Mouse (Mus musculus) liver, embryonic 13.5 days (tissue): Measurements from ENCODE around the gene Gatd1. TPM values are rescaled to one million over a fixed set of nuclear protein-coding genes. Genes with fewer than 3 reads are reported as not detected.

ENCODE experiments used
- ATAC-seq: fragments of 200-750 bp; cut with Nextera tagmentation; 2 replicates; pipeline ENCODE4 v1.8.0; 2017; ENCODE audit warnings: low read depth, mild to moderate bottlenecking, moderate number of reproducible peaks, moderate library complexity
- DNase-seq: peaks from one replicate; pipeline ENCODE4 v3.0.0; 2022
- H3K27ac ChIP-seq: fragments of 300-500 bp; sonication (generic); 2 replicates; pipeline ENCODE4 v1.5.1; 2015; ENCODE audit warnings: moderate library complexity, mild to moderate bottlenecking, inconsistent platforms
- H3K27me3 ChIP-seq: fragments of 300-500 bp; sonication (generic); 2 replicates; pipeline ENCODE4 v1.6.1; 2015; ENCODE audit warnings: mild to moderate bottlenecking, inconsistent platforms
- H3K36me3 ChIP-seq: fragments of 300-500 bp; sonication (generic); 2 replicates; pipeline ENCODE4 v1.6.1; 2015; ENCODE audit warnings: mild to moderate bottlenecking, inconsistent platforms
- H3K4me1 ChIP-seq: fragments of 300-500 bp; sonication (generic); replicated peaks from 2 replicates; pipeline ENCODE4 v1.6.1; 2015; ENCODE audit warnings: inconsistent platforms
- H3K4me2 ChIP-seq: fragments of 300-500 bp; sonication (generic); 2 replicates; pipeline ENCODE4 v1.6.1; 2015; ENCODE audit warnings: inconsistent platforms, mild to moderate bottlenecking, moderate library complexity
- H3K4me3 ChIP-seq: fragments of 300-500 bp; sonication (generic); replicated peaks from 2 replicates; pipeline ENCODE4 v1.5.1; 2015; ENCODE audit warnings: mild to moderate bottlenecking, inconsistent platforms
- H3K9ac ChIP-seq: fragments of 300-500 bp; sonication (generic); 2 replicates; pipeline ENCODE4 v1.6.1; 2015; ENCODE audit warnings: mild to moderate bottlenecking, inconsistent platforms
- H3K9me3 ChIP-seq: fragments of 300-500 bp; sonication (generic); replicated peaks from 2 replicates; pipeline ENCODE4 v1.6.1; 2016; ENCODE audit warnings: inconsistent platforms
- WGBS: fragments of 180-500 bp; shearing (Covaris S2); methylation state at CpG from one replicate; pipeline ENCODE4 v1.1.7; 2015; ENCODE audit not compliant: insufficient replicate concordance; 5-methylcytosine and 5-hydroxymethylcytosine counted together
- polyA plus RNA-seq: library from polyadenylated mRNA; unstranded; fragments of >200 nt; fragmentation: Nextera tagmentation; extraction: Ambion mirVana; gene quantifications from 2 replicates; pipeline ENCODE4 v1.2.1, GENCODE M21; 2015

The Gatd1 gene
- polyA plus RNA-seq = 18.1 and 18.3 TPM in 2 replicates

DNA sequence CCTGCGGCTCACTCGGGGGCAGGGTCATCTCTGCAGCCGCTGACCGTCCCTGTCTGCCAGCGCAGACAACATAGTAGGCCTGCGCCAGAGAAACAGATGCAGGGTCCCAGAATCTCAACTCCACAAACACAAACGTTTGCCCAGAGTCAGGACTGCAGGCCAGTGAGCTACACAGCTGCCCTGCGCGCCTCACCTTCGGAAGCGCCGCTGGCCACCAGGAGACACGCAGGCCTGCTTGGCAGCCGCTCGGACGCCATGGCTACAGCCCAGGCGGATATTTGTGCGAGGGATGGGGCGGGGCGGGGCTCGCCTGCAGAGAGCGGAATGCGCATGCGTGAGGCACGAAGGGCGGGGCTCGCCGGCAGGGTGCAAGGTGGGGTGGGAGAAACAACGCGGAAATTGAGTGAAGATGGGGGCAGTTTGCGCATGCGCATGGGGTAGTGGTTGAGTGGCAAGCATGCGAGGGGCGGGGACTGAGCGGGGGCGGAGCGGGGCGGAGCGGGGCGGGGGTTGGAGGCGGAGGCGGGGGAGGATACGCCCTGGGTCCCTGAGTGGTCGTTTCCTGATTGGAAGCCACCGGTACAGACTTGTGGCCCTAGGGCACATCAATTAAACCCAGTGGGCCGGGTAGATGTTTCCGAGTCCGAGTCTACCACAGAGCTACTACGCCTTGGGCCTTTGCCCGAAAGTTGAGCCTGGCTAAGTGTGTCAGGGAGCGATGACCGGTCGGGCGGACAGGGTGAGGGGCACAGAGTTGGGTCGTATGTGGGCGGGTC is at the start of gene Gatd1:
TSS of gene Gatd1 (minus strand) at position 328 of the 776 bp plus-strand sequence.
- H3K27ac ChIP-seq = peak within 1 kb of the TSS; percentile 79
- ATAC-seq (peak; percentile 93), DNase-seq (peak; percentile 99)
- H3K36me3 ChIP-seq = peaks cover 15% of the 10 kb centered on the region
- H3K9ac ChIP-seq = peak within 1 kb of the TSS; percentile 87
- H3K27me3 ChIP-seq = no peaks in the 10 kb centered on the region
- H3K4me2 ChIP-seq = peak within 1 kb of the TSS; percentile 96
- H3K9me3 ChIP-seq = no peaks in the 10 kb centered on the region
- under 1% methylated on average over 54 of the region's 56 CpGs for WGBS
- H3K4me3 ChIP-seq = peak within 1 kb of the TSS; percentile 75
- peaks cover 38% of the 10 kb centered on the region for H3K4me1 ChIP-seq

DNA sequence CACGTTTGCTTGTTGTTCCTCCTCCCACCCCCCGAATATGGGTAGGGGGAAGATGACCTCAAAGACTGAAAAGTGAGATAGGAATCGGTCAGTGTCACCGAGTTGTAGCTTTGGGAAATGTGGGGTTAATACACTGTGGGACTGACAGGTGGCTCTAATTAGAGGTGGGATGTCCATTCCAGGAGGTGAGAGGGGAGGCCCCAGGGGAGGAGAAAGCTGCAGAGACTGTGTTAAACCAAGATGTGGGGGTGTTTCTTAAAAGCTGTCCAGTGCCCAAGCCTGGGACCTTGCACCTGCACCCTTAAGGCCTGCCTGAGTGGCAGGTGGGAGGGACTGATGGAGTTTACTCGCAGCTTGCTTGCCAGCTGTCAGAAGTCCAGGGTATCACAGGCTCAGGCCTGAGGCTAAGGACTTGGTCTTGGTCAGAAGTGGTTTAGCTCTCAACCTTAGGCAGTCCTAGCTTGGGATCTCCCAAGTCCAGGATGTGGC is 48.4 kb upstream of the Gatd1 start:
- Histone ChIP-seq H3K4me3 (peak overlapping the region; percentile 54), H3K9me3 (no peaks in the 10 kb centered on the region), H3K4me1 (peaks cover 55% of the 10 kb centered on the region), H3K9ac (peak overlapping the region; percentile 64), H3K36me3 (no peaks in the 10 kb centered on the region), H3K27ac (no peak overlapping the region), H3K4me2 (peak overlapping the region; percentile 71; the same call in 1 of the 2 replicates), H3K27me3 (peaks cover 83% of the 10 kb centered on the region)
- DNase-seq (no peak), ATAC-seq (no peak)
- 17% methylated on average over 5 of the region's 5 CpGs for WGBS

DNA sequence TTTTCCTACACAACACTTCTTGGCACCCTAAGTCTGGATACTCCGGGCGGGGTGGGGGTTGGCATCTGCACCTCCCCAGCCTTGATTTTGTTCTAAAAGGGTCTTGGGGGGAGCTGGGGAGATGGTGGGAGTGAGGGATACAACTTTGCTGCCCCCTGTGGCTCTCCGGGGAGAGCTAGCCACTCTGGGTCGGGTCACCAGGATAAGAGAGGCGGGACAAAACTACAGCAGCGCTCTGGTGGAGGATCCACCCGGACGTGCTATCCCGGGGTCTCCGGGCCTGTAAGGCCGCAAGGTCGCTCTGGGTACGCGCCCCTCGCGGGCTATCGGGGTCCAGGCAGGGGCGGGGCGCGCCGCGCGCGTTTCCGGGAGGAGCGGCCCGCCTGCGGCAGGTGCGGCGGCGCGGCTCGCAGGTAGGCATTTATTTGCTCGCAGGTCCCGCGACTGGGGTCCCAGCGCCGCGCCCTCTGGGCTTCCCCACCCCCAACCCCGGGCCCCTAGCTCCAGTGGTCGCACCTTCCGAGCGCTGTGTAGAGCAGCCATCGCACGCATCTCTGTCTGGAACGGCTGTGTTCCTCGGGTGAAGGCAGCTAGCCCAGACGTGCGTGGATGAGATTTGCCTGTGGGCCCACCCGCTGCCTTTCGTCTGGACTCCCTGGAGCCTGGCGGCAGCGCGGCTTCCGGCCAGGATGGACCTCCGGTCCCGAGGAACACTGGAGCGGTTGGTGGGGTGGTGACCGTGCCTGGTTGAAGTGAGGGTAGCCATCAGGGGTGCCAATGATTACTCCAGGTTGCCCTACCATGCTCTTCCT is 47.8 kb upstream of the Gatd1 start:
- H3K27ac ChIP-seq = no peak overlapping the region
- WGBS = 2% methylated on average over 59 of the region's 59 CpGs

DNA sequence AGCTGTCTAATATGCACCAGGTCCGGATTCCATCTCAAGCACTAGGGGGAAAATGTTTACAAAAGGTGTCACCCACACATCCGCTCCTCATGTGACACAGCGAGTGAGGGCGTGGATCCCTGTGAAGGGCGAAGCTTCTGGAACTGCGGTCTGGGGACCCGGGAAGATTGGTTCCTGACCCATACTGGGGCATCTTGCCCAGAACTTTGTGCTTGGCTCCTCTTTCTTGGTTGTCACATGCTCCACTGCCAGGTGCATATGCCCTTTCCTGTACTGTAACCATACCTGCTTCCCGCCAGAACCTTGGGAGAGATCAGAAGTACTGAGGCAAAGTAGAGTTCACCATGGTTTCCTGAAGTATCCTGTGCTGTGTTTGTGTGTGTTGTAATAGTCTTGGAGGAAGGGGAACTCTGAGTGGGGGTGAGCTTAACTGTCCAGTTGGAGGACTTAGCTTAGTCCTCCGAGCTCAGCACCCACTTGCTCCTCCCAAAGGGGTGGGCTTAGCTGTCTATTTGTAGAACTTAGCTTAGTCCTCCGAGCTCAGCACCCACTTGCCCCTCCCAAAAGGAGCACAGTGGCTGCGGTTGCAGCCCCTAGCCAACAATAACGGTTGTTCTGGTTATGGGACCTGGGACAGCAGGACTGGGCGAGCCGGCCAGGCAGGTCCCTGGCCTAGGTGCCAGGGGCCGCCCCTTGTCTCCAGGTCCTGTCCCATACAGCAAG is 46.6 kb upstream of the Gatd1 start, which contains the start of gene Cracr2b:
TSS of gene Cracr2b (plus strand) at position 704 of the 723 bp plus-strand sequence.
- no peaks in the 10 kb centered on the region for H3K9me3 ChIP-seq
- ATAC-seq = no peak
- no peak within 1 kb of the TSS for H3K27ac ChIP-seq
- H3K27me3 ChIP-seq = peaks cover 70% of the 10 kb centered on the region
- H3K4me1 ChIP-seq = peaks cover 52% of the 10 kb centered on the region
- WGBS = 55% methylated on average over 15 of the region's 15 CpGs
- H3K4me3 ChIP-seq = peak within 1 kb of the TSS; percentile 54
- H3K36me3 ChIP-seq = no peaks in the 10 kb centered on the region
- H3K9ac ChIP-seq = peak within 1 kb of the TSS; percentile 64
- no peak for DNase-seq
- H3K4me2 ChIP-seq = peak within 1 kb of the TSS; percentile 71

More for the DNA sequence above, 47.8 kb upstream of the Gatd1 start:
- no peaks in the 10 kb centered on the region for H3K36me3 ChIP-seq
- ATAC-seq (no peak), DNase-seq (no peak)
- H3K4me2 ChIP-seq = peak overlapping the region; percentile 71
- peaks cover 82% of the 10 kb centered on the region for H3K27me3 ChIP-seq
- H3K4me1 ChIP-seq = peaks cover 50% of the 10 kb centered on the region
- peak overlapping the region; percentile 64 for H3K9ac ChIP-seq
- no peaks in the 10 kb centered on the region for H3K9me3 ChIP-seq
- H3K4me3 ChIP-seq = peak overlapping the region; percentile 54

DNA sequence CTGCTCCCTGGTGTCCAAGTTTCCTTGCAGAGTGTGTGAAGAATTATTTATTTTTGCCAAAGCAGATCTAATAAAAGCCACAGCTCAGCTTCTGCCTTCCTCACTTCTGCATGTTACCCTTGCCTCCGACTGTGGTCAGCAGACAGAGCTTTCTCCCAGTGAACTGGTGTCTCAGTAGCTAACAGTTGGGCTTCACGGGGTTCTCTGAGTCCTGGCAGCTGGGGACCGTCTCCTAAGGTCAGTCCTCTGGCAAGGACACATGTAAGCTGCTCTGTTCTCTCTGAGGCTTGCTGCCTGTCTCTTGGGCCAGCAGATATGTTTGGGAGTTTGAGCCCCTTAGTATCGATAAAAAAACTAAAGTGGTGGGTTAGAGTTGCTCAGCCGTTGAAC is 46.1 kb upstream of the Gatd1 start:
- WGBS = 60% methylated on average over 5 of the region's 5 CpGs
- H3K27ac ChIP-seq = no peak overlapping the region
- H3K27me3 ChIP-seq = peaks cover 65% of the 10 kb centered on the region
- H3K9me3 ChIP-seq = no peaks in the 10 kb centered on the region
- peaks cover 47% of the 10 kb centered on the region for H3K4me1 ChIP-seq
- no peaks in the 10 kb centered on the region for H3K36me3 ChIP-seq
- DNase-seq (no peak), ATAC-seq (no peak)
- no peak overlapping the region for H3K4me3 ChIP-seq
- H3K4me2 ChIP-seq = no peak overlapping the region
- no peak overlapping the region for H3K9ac ChIP-seq

DNA sequence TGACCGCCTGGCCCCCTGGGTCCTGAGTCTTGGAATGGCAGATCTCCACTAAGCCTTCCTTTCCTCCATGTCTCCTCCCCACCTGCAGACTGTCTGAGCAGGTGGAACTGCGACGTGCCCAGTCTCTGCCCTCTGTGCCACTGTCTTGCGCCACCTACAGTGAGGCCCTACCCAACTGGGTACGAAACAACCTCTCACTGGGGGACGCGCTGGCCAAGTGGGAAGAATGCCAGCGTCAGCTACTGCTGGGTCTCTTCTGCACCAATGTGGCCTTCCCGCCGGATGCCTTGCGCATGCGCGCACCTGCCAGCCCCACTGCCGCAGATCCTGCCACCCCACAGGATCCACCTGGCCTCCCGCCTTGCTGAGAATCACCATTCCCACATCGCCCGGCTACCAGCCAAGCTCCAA is 45.4 kb upstream of the Gatd1 start:
- Histone ChIP-seq H3K36me3 (no peaks in the 10 kb centered on the region), H3K9ac (no peak overlapping the region), H3K27ac (no peak overlapping the region), H3K9me3 (no peaks in the 10 kb centered on the region), H3K4me3 (no peak overlapping the region), H3K4me1 (peaks cover 45% of the 10 kb centered on the region), H3K27me3 (peaks cover 58% of the 10 kb centered on the region), H3K4me2 (no peak overlapping the region)
- ATAC-seq (no peak), DNase-seq (no peak)
- 86% methylated on average over 17 of the region's 17 CpGs for WGBS

DNA sequence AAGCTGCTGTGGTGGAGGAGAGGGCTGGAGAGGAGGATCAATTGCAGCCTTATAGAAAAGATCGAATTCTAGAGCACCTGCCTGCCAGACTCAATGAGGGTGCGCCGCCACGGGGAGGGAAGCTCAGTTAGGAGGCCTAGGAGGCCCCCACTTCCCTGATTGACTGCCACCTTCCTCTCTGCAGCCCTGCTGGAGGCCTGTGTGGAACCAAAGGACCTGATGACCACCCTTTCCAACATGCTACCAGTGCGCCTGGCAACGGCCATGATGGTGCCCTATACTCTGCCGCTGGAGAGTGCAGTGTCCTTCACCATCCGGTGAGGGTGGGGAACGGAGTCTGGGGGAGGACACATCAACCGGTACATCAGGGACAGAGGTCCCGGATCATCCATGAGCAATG is 44.7 kb upstream of the Gatd1 start:
- Histone ChIP-seq H3K4me2 (no peak overlapping the region), H3K27ac (no peak overlapping the region), H3K9ac (no peak overlapping the region), H3K9me3 (no peaks in the 10 kb centered on the region), H3K36me3 (no peaks in the 10 kb centered on the region), H3K4me3 (no peak overlapping the region), H3K4me1 (peaks cover 47% of the 10 kb centered on the region), H3K27me3 (peaks cover 51% of the 10 kb centered on the region)
- ATAC-seq (no peak), DNase-seq (no peak)
- 85% methylated on average over 11 of the region's 11 CpGs for WGBS

DNA sequence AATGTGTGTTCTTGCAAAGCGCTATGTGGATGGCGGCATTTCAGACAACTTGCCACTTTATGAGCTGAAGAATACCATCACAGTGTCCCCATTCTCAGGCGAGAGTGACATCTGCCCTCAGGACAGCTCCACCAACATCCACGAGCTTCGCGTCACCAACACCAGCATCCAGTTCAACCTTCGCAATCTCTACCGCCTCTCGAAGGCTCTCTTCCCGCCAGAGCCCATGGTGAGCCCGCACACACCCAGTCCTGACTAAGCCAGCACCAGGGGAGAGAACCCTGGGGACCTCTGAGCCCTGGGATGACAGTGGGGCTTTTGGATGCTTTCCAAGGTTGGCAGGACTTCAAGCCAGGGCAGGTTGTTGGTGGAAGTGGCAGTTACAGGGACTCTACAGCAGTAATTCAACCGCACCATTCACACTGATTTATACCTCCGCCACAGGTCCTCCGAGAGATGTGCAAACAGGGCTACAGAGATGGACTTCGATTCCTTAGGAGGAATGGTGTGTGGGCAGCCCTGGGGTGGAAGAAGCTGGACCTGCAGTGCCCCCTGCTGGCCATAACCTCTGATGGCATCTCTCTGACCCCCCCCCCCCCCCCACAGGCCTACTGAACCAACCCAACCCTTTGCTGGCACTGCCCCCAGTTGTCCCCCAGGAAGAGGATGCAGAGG is 44.2 kb upstream of the Gatd1 start:
- Histone ChIP-seq H3K9me3 (no peaks in the 10 kb centered on the region), H3K27ac (no peak overlapping the region), H3K4me1 (peaks cover 47% of the 10 kb centered on the region), H3K9ac (no peak overlapping the region), H3K4me2 (no peak overlapping the region), H3K4me3 (no peak overlapping the region), H3K36me3 (no peaks in the 10 kb centered on the region), H3K27me3 (peaks cover 46% of the 10 kb centered on the region)
- DNase-seq = no peak
- 70% methylated on average over 15 of the region's 15 CpGs for WGBS
- no peak for ATAC-seq

DNA sequence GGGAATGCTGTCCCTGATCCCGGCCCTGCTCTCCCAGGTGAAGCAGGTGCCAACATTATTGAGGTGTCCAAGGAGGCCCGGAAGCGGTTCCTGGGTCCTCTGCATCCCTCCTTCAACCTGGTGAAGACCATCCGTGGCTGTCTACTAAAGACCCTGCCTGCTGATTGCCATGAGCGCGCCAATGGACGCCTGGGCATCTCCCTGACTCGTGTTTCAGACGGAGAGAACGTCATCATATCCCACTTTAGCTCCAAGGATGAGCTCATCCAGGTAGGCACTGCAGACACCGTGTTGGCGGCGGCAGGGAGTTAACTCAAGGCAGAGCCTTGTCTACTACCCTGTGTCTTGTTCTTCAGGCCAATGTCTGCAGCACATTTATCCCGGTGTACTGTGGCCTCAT is 43.3 kb upstream of the Gatd1 start:
- Histone ChIP-seq H3K4me3 (no peak overlapping the region), H3K9ac (no peak overlapping the region), H3K27ac (no peak overlapping the region), H3K9me3 (no peaks in the 10 kb centered on the region), H3K36me3 (peaks cover 1% of the 10 kb centered on the region), H3K4me1 (peaks cover 47% of the 10 kb centered on the region), H3K27me3 (peaks cover 37% of the 10 kb centered on the region), H3K4me2 (no peak overlapping the region)
- WGBS = 85% methylated on average over 14 of the region's 14 CpGs
- ATAC-seq (no peak), DNase-seq (no peak)

DNA sequence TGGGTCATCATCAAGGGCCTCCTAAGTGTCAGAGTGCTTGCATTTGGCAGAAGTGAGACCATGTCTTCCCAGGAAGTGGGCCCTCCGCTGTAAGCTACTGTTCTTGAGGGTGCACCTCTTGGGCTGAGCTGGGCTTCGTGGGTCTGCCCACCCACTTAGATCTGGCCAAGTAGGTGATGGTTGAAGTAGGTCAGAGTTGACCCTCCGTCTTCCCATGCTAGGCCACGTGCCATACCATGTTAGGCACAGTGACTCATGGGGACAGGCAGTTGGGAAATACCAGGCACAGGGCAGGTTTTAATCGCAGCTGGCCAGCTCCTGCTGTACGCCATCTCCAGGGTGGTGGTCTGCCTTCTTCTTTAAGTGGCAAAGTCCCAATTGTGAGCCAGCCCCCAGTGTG is 42.8 kb upstream of the Gatd1 start:
- H3K27me3 ChIP-seq = peaks cover 32% of the 10 kb centered on the region

More for the DNA sequence above, 42.8 kb upstream of the Gatd1 start:
- no peak for ATAC-seq
- Histone ChIP-seq H3K36me3 (peaks cover 6% of the 10 kb centered on the region), H3K9ac (no peak overlapping the region), H3K4me3 (peak overlapping the region; percentile 84; the same call in 1 of the 2 replicates), H3K9me3 (no peaks in the 10 kb centered on the region), H3K27ac (no peak overlapping the region), H3K4me1 (peaks cover 49% of the 10 kb centered on the region), H3K4me2 (peak overlapping the region; percentile 100)
- DNase-seq = no peak
- WGBS = 91% methylated on average over 6 of the region's 6 CpGs
